Mouse (Mus musculus): ENCODE measurements around the gene Lim2. TPM values are rescaled to one million over a fixed set of nuclear protein-coding genes. Genes with fewer than 3 reads are reported as not detected.
A peak's percentile ranks its signal among the peaks of the same experiment; 100 is the strongest.
"Not testable (repeated sequence)": the region's sequence is repeated elsewhere in the genome, so short reads cannot be mapped to it uniquely, and the experiment has no call there.

Lim2 gene
- not detected in 2 replicates for polyA plus RNA-seq (2012; ENCODE audit: insufficient read depth, insufficient read length, missing spikeins)

GRCm38 (mm10) chr7:43427406-43427805 is at the start of gene Lim2:
Lim2 (plus strand) TSS chr7:43427670.
- H3K27ac ChIP-seq (replicated peaks; ENCODE audit: low read depth, low read length) = no peak within 1 kb of the TSS

GRCm38 (mm10) chr7:43378226-43378625 is 49.2 kb upstream of the Lim2 start:
- H3K4me3 ChIP-seq (ENCODE audit: insufficient read depth, low read depth, low read length) = no peak overlapping the region
- no peak overlapping the region for H3K27ac ChIP-seq (replicated peaks; ENCODE audit: low read depth, low read length)
- H3K4me1 ChIP-seq (ENCODE audit: control insufficient read depth, insufficient read depth, insufficient read length, low read length) = no peaks in the 10 kb centered on the region

More at GRCm38 (mm10) chr7:43427406-43427805, at the start of gene Lim2:
- Histone ChIP-seq H3K4me3 (ENCODE audit: insufficient read depth, low read depth, low read length) (no peak within 1 kb of the TSS), H3K4me1 (ENCODE audit: control insufficient read depth, insufficient read depth, insufficient read length, low read length) (peaks cover 2% of the 10 kb centered on the region; the same call in 1 of the 2 replicates)

- H3K27ac ChIP-seq (replicated peaks; ENCODE audit: low read depth, low read length) = no peak overlapping the region
- no peak overlapping the region for H3K4me3 ChIP-seq (ENCODE audit: insufficient read depth, low read depth, low read length)
- H3K4me1 ChIP-seq (ENCODE audit: control insufficient read depth, insufficient read depth, insufficient read length, low read length) = 0 out of 2 replicates have a peak, but pooled peaks cover 3% of the 10 kb centered on the region
Observed at GRCm38 (mm10) chr7:43392349-43393121, 34.9 kb upstream of the Lim2 start.

GRCm38 (mm10) chr7:43399501-43399900 is 28.0 kb upstream of the Lim2 start:
- Histone ChIP-seq H3K4me1 (ENCODE audit: control insufficient read depth, insufficient read depth, insufficient read length, low read length) (0 out of 2 replicates have a peak, but pooled peaks cover 3% of the 10 kb centered on the region), H3K4me3 (ENCODE audit: insufficient read depth, low read depth, low read length) (no peak overlapping the region), H3K27ac (replicated peaks; ENCODE audit: low read depth, low read length) (no peak overlapping the region)

GRCm38 (mm10) chr7:43402718-43403117 is 24.8 kb upstream of the Lim2 start:
- Histone ChIP-seq H3K4me3 (ENCODE audit: insufficient read depth, low read depth, low read length) (no peak overlapping the region), H3K4me1 (ENCODE audit: control insufficient read depth, insufficient read depth, insufficient read length, low read length) (no peaks in the 10 kb centered on the region), H3K27ac (replicated peaks; ENCODE audit: low read depth, low read length) (no peak overlapping the region)

- H3K27ac ChIP-seq (replicated peaks; ENCODE audit: low read depth, low read length) = no peak overlapping the region
- H3K4me1 ChIP-seq (ENCODE audit: control insufficient read depth, insufficient read depth, insufficient read length, low read length) = no peaks in the 10 kb centered on the region
- no peak overlapping the region for H3K4me3 ChIP-seq (ENCODE audit: insufficient read depth, low read depth, low read length)
Observed at GRCm38 (mm10) chr7:43407573-43407972, 19.9 kb upstream of the Lim2 start.

- no peak within 1 kb of the TSS for H3K4me3 ChIP-seq (ENCODE audit: insufficient read depth, low read depth, low read length)
- no peaks in the 10 kb centered on the region for H3K4me1 ChIP-seq (ENCODE audit: control insufficient read depth, insufficient read depth, insufficient read length, low read length)
- H3K27ac ChIP-seq (replicated peaks; ENCODE audit: low read depth, low read length) = 0 out of 2 replicates have a peak within 1 kb of the TSS, but pooled peaks have one; percentile 17
Observed at GRCm38 (mm10) chr7:43408131-43408553, 19.3 kb upstream of the Lim2 start, which contains the start of gene Siglecg. Siglecg (plus strand) TSS chr7:43408204.

- Histone ChIP-seq H3K4me1 (ENCODE audit: control insufficient read depth, insufficient read depth, insufficient read length, low read length) (no peaks in the 10 kb centered on the region), H3K4me3 (ENCODE audit: insufficient read depth, low read depth, low read length) (no peak overlapping the region), H3K27ac (replicated peaks; ENCODE audit: low read depth, low read length) (no peak overlapping the region)
Observed at GRCm38 (mm10) chr7:43409084-43409483, 18.4 kb upstream of the Lim2 start.

GRCm38 (mm10) chr7:43411724-43412123 is 15.7 kb upstream of the Lim2 start:
- H3K4me3 ChIP-seq (ENCODE audit: insufficient read depth, low read depth, low read length); H3K27ac ChIP-seq (replicated peaks; ENCODE audit: low read depth, low read length); H3K4me1 ChIP-seq (ENCODE audit: control insufficient read depth, insufficient read depth, insufficient read length, low read length): not testable (repeated sequence)

GRCm38 (mm10) chr7:43417298-43417697 is 10.2 kb upstream of the Lim2 start:
- Histone ChIP-seq H3K4me3 (ENCODE audit: insufficient read depth, low read depth, low read length) (no peak overlapping the region), H3K4me1 (ENCODE audit: control insufficient read depth, insufficient read depth, insufficient read length, low read length) (no peaks in the 10 kb centered on the region), H3K27ac (replicated peaks; ENCODE audit: low read depth, low read length) (no peak overlapping the region)

- Histone ChIP-seq H3K4me1 (ENCODE audit: control insufficient read depth, insufficient read depth, insufficient read length, low read length) (peaks cover 2% of the 10 kb centered on the region; the same call in 1 of the 2 replicates), H3K27ac (replicated peaks; ENCODE audit: low read depth, low read length) (no peak overlapping the region), H3K4me3 (ENCODE audit: insufficient read depth, low read depth, low read length) (no peak overlapping the region)
Observed at GRCm38 (mm10) chr7:43422995-43423617, 4.4 kb upstream of the Lim2 start.

GRCm38 (mm10) chr7:43423991-43424625 is 3.4 kb upstream of the Lim2 start:
- Histone ChIP-seq H3K27ac (replicated peaks; ENCODE audit: low read depth, low read length) (peak overlapping the region; percentile 88), H3K4me3 (ENCODE audit: insufficient read depth, low read depth, low read length) (no peak overlapping the region), H3K4me1 (ENCODE audit: control insufficient read depth, insufficient read depth, insufficient read length, low read length) (peaks cover 2% of the 10 kb centered on the region; the same call in 1 of the 2 replicates)

GRCm38 (mm10) chr7:43429500-43429899 is 2.0 kb downstream of the Lim2 start:
- no peak overlapping the region for H3K4me3 ChIP-seq (ENCODE audit: insufficient read depth, low read depth, low read length)
- no peak overlapping the region for H3K27ac ChIP-seq (replicated peaks; ENCODE audit: low read depth, low read length)

GRCm38 (mm10) chr7:43432891-43433290 is 5.4 kb downstream of the Lim2 start:
- Histone ChIP-seq H3K27ac (replicated peaks; ENCODE audit: low read depth, low read length) (no peak overlapping the region), H3K4me1 (ENCODE audit: control insufficient read depth, insufficient read depth, insufficient read length, low read length) (no peaks in the 10 kb centered on the region), H3K4me3 (ENCODE audit: insufficient read depth, low read depth, low read length) (no peak overlapping the region)

More at GRCm38 (mm10) chr7:43429500-43429899, 2.0 kb downstream of the Lim2 start:
- peaks cover 2% of the 10 kb centered on the region; the same call in 1 of the 2 replicates for H3K4me1 ChIP-seq (ENCODE audit: control insufficient read depth, insufficient read depth, insufficient read length, low read length)

GRCm38 (mm10) chr7:43434676-43435075 is 7.2 kb downstream of the Lim2 start:
- Histone ChIP-seq H3K4me1 (ENCODE audit: control insufficient read depth, insufficient read depth, insufficient read length, low read length) (no peaks in the 10 kb centered on the region), H3K27ac (replicated peaks; ENCODE audit: low read depth, low read length) (no peak overlapping the region), H3K4me3 (ENCODE audit: insufficient read depth, low read depth, low read length) (no peak overlapping the region)
